Mouse (Mus musculus) thymus, adult 18-20 months (tissue): Measurements from ENCODE around the gene Gdap1l1.
"Not testable (repeated sequence)": the region's sequence is repeated elsewhere in the genome, so short reads cannot be mapped to it uniquely, and the experiment has no call there.

Experiments used
- DNase-seq, 2 experiments: peaks; one replicate each; pipeline ENCODE4 v3.0.0; 2022; ENCODE audit warnings: mixed read lengths in 2 of 2

Gene Gdap1l1

GRCm38 (mm10) chr2:163438246-163438618 is at the start of gene Gdap1l1:
TSS of gene Gdap1l1 (plus strand) at chr2:163438476.
- no peak for DNase-seq

- DNase-seq: no peak
These were observed 45.8 kb upstream of the Gdap1l1 start for GRCm38 (mm10) chr2:163392436-163392835.

- no peak for DNase-seq
These were observed 45.0 kb upstream of the Gdap1l1 start for GRCm38 (mm10) chr2:163393241-163393640.

- DNase-seq: no peak
These were observed 44.3 kb upstream of the Gdap1l1 start for GRCm38 (mm10) chr2:163393976-163394375.

GRCm38 (mm10) chr2:163394977-163395376 is 43.3 kb upstream of the Gdap1l1 start:
- no peak for DNase-seq

GRCm38 (mm10) chr2:163397071-163397470 is 41.2 kb upstream of the Gdap1l1 start:
- no peak for DNase-seq

- DNase-seq: no peak
These were observed 40.4 kb upstream of the Gdap1l1 start, which contains the start of gene Jph2 for GRCm38 (mm10) chr2:163397905-163398304. TSS of gene Jph2 (minus strand) at chr2:163397993.

GRCm38 (mm10) chr2:163398770-163399169 is 39.5 kb upstream of the Gdap1l1 start:
- DNase-seq: no peak

- no peak for DNase-seq
These were observed 39.1 kb upstream of the Gdap1l1 start for GRCm38 (mm10) chr2:163399222-163399621.

GRCm38 (mm10) chr2:163401221-163401620 is 37.1 kb upstream of the Gdap1l1 start:
- peak in 1 of 2 experiments; percentile 42 for DNase-seq

- no peak for DNase-seq
These were observed 34.0 kb upstream of the Gdap1l1 start for GRCm38 (mm10) chr2:163404037-163404815.

GRCm38 (mm10) chr2:163410211-163410610 is 28.1 kb upstream of the Gdap1l1 start:
- DNase-seq: no peak

- not testable (repeated sequence) for DNase-seq
These were observed 26.9 kb upstream of the Gdap1l1 start for GRCm38 (mm10) chr2:163411344-163411743.

GRCm38 (mm10) chr2:163411840-163412239 is 26.4 kb upstream of the Gdap1l1 start:
- DNase-seq: no peak

GRCm38 (mm10) chr2:163412419-163412818 is 25.9 kb upstream of the Gdap1l1 start:
- DNase-seq: no peak

- no peak for DNase-seq
These were observed 25.3 kb upstream of the Gdap1l1 start for GRCm38 (mm10) chr2:163412846-163413590.

- DNase-seq: no peak
These were observed 21.2 kb upstream of the Gdap1l1 start for GRCm38 (mm10) chr2:163417026-163417425.

GRCm38 (mm10) chr2:163417830-163418229 is 20.4 kb upstream of the Gdap1l1 start:
- no peak for DNase-seq

GRCm38 (mm10) chr2:163418841-163419345 is 19.4 kb upstream of the Gdap1l1 start:
- no peak for DNase-seq

- peak; percentile 99 to 100 for DNase-seq
These were observed 18.8 kb upstream of the Gdap1l1 start for GRCm38 (mm10) chr2:163419346-163420045.

- no peak for DNase-seq
These were observed 17.9 kb upstream of the Gdap1l1 start for GRCm38 (mm10) chr2:163420366-163420886.

GRCm38 (mm10) chr2:163422895-163423660 is 15.2 kb upstream of the Gdap1l1 start:
- DNase-seq: no peak
